Mouse (Mus musculus): ENCODE measurements around the gene Lgals9. TPM values are rescaled to one million over a fixed set of nuclear protein-coding genes. Genes with fewer than 3 reads are reported as not detected.

Gene Lgals9
- polyA plus RNA-seq, 1 experiment = 589 TPM

DNA sequence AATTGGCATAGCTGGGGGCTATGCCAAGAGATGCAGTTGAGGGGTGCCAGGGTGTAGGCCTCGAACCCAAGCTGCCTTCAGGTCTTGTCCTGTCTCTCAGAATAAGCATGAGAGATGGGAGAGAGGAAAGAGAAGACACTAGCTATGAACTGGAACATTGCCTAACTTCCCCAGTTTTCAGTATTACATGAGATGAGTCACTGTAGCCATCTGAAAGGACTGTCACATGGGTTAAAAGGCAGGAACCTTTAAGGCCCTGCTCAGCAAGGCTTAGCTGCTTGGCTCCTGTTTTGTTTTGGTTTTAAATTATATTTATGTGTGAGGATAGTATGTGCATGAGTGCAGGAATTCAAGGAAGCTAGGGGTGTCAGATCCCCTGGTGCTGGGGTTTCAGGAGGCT, 68.3 kb downstream of the Lgals9 start:
- Histone ChIP-seq H3K4me1 (replicated peaks; ENCODE audit: control insufficient read depth, insufficient read depth, low read length) (no peaks in the 10 kb centered on the region), H3K4me3 (ENCODE audit: control insufficient read depth, insufficient read depth, low read length) (no peak overlapping the region), H3K36me3 (ENCODE audit: control insufficient read depth, insufficient read depth, low read length) (no peaks in the 10 kb centered on the region), H3K27ac (ENCODE audit: control insufficient read depth, insufficient read depth, low read length) (no peak overlapping the region), H3K27me3 (ENCODE audit: control insufficient read depth, insufficient read depth, low read length) (no peaks in the 10 kb centered on the region)
- no peak for DNase-seq
- TF ChIP-seq POLR2A (IDR thresholded peaks at IDR 0.05; ENCODE audit: control insufficient read depth, extremely low read depth, insufficient read depth, low read length, poor library complexity) = no peak
- TF ChIP-seq CTCF (IDR thresholded peaks at IDR 0.05; ENCODE audit: borderline replicate concordance, control insufficient read depth, extremely low read depth, insufficient read depth, low read length, poor library complexity) = no peak
- 81% methylated on average over 1 of the region's 1 CpGs for WGBS

DNA sequence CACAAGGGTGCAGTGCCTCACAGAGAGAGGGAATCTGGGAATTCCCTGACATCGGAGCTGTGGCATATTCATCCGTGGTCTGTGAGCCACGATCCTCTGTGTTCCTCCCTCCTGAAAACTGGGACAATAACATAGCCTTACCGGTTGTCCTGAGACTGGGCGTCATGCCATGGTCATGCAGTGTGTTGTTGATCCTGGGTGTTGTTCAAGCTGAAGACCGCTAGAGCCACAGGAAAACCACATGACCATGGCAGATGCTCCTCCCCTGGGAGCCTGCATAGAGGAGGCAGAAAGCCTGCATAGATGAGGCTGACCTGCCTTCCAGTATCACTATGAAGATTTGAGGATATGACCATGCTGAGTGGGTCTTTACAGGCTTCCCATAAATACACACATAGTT, 69.3 kb downstream of the Lgals9 start:
- Histone ChIP-seq H3K27ac (ENCODE audit: control insufficient read depth, insufficient read depth, low read length) (no peak overlapping the region), H3K36me3 (ENCODE audit: control insufficient read depth, insufficient read depth, low read length) (no peaks in the 10 kb centered on the region), H3K27me3 (ENCODE audit: control insufficient read depth, insufficient read depth, low read length) (no peaks in the 10 kb centered on the region), H3K4me1 (replicated peaks; ENCODE audit: control insufficient read depth, insufficient read depth, low read length) (no peaks in the 10 kb centered on the region), H3K4me3 (ENCODE audit: control insufficient read depth, insufficient read depth, low read length) (no peak overlapping the region)
- TF ChIP-seq CTCF (IDR thresholded peaks at IDR 0.05; ENCODE audit: borderline replicate concordance, control insufficient read depth, extremely low read depth, insufficient read depth, low read length, poor library complexity) (no peak), POLR2A (IDR thresholded peaks at IDR 0.05; ENCODE audit: control insufficient read depth, extremely low read depth, insufficient read depth, low read length, poor library complexity) (no peak)
- 36% methylated on average over 6 of the region's 6 CpGs for WGBS
- DNase-seq = no peak

Other genes starting within 250 kb of the Lgals9 start
- gene Ccnq, start 233.2 kb downstream of the Lgals9 start, polyA plus RNA-seq (2012; rRNA removed) = 75.6 and 78.7 TPM in 2 replicates
- 20.7 and 28.1 TPM in 2 replicates for gene Lyrm9, start 158.4 kb downstream of the Lgals9 start, polyA plus RNA-seq (2012; rRNA removed)
- 8.2 and 8.3 TPM in 2 replicates for gene Nos2, start 64.2 kb downstream of the Lgals9 start, polyA plus RNA-seq (2012; rRNA removed)
- 28.1 and 32.7 TPM in 2 replicates for gene Ksr1, start 161.5 kb upstream of the Lgals9 start, polyA plus RNA-seq (2012; rRNA removed)

Measured in thymus, adult 2 months (tissue).